ENCODE assay signal across 8 mouse cellular contexts in genomic region chr14:46821271-46821872, GRCm38 (mm10). TPM values are rescaled to one million over a fixed set of nuclear protein-coding genes. Genes with fewer than 3 reads are reported as not detected.
DNase-seq lines count a peak whose midpoint lies in the region; ATAC-seq and TF ChIP-seq lines count a peak whose summit lies in the region.

No protein-coding gene starts in this region.

- H3K4me2 ChIP-seq in forebrain, embryonic 16.5 days (ENCODE audit: low read length), result peak overlapping the region; percentile 89
- H3K4me2 ChIP-seq in lung, postnatal 0 days (replicated peaks; ENCODE audit: low read depth, low read length), result peak overlapping the region; percentile 72
- peak overlapping the region; percentile 96 for H3K4me2 ChIP-seq in stomach, embryonic 14.5 days (replicated peaks; ENCODE audit: low read depth, low read length)

- no peaks in the 10 kb centered on the region for H3K9me3 ChIP-seq in forebrain, embryonic 16.5 days (ENCODE audit: control insufficient read depth, low read length)
- H3K9me3 ChIP-seq in lung, postnatal 0 days (ENCODE audit: low read length), result no peaks in the 10 kb centered on the region
- no peaks in the 10 kb centered on the region for H3K9me3 ChIP-seq in stomach, embryonic 14.5 days (ENCODE audit: control insufficient read depth, low read depth, low read length)

- peak; percentile 0; the same call in 1 of the 2 replicates for ATAC-seq in forebrain, embryonic 16.5 days
- peak; percentile 6 for ATAC-seq in lung, postnatal 0 days
- no peak for ATAC-seq in stomach, embryonic 14.5 days (ENCODE audit: insufficient number of reproducible peaks, insufficient read depth, low FRiP score, low read depth)

- 1% methylated on average over 11 of the region's 11 CpGs for WGBS in forebrain, embryonic 16.5 days
- WGBS in lung, postnatal 0 days, result 0% methylated on average over 11 of the region's 11 CpGs
- WGBS in stomach, embryonic 14.5 days, result under 1% methylated on average over 11 of the region's 11 CpGs

- peak; percentile 27 to 55 for DNase-seq in heart, adult 18-20 months
- no peak for DNase-seq in heart, adult 9 months (ENCODE audit: low spot score in 2 of 2)
- DNase-seq in kidney, adult 18-20 months, result peak; percentile 62
- DNase-seq in lung, postnatal 0 days (ENCODE audit: low spot score), result peak; percentile 66
- no peak for DNase-seq in gastrocnemius, postnatal 36 days

- no peaks in the 10 kb centered on the region for H3K27me3 ChIP-seq in forebrain, embryonic 16.5 days (replicated peaks; ENCODE audit: control insufficient read depth, insufficient read depth, low read length)
- no peaks in the 10 kb centered on the region for H3K27me3 ChIP-seq in lung, postnatal 0 days (replicated peaks; ENCODE audit: insufficient read depth, low read length)
- H3K27me3 ChIP-seq in stomach, embryonic 14.5 days (ENCODE audit: control insufficient read depth, insufficient read depth, low read length), result no peaks in the 10 kb centered on the region

- H3K27ac ChIP-seq in brown adipose tissue, adult 24 weeks (replicated peaks; ENCODE audit: low read depth, low read length), result peak overlapping the region; percentile 95
- H3K27ac ChIP-seq in forebrain, embryonic 16.5 days (ENCODE audit: low read length), result peak overlapping the region; percentile 79
- peak overlapping the region; percentile 97 for H3K27ac ChIP-seq in lung, postnatal 0 days (ENCODE audit: low read length)
- peak overlapping the region; percentile 86 for H3K27ac ChIP-seq in stomach, embryonic 14.5 days (ENCODE audit: low read length)

- peaks cover 7% of the 10 kb centered on the region; the same call in 1 of the 2 replicates for H3K4me1 ChIP-seq in brown adipose tissue, adult 24 weeks (ENCODE audit: control insufficient read depth, insufficient read depth, insufficient read length, low read length)
- peaks cover 18% of the 10 kb centered on the region for H3K4me1 ChIP-seq in forebrain, embryonic 16.5 days (replicated peaks; ENCODE audit: control insufficient read depth, insufficient read depth, low read length)
- peaks cover 4% of the 10 kb centered on the region; the same call in 1 of the 2 replicates for H3K4me1 ChIP-seq in lung, postnatal 0 days (ENCODE audit: insufficient read depth, low read depth, low read length)
- peaks cover 11% of the 10 kb centered on the region for H3K4me1 ChIP-seq in stomach, embryonic 14.5 days (ENCODE audit: control insufficient read depth, insufficient read depth, low read length)

- TF ChIP-seq EP300 in lung, postnatal 0 days (IDR thresholded peaks at IDR 0.05), result no peak

- no peaks in the 10 kb centered on the region for H3K36me3 ChIP-seq in forebrain, embryonic 16.5 days (ENCODE audit: control insufficient read depth, insufficient read depth)
- peaks cover 4% of the 10 kb centered on the region; the same call in 1 of the 2 replicates for H3K36me3 ChIP-seq in lung, postnatal 0 days (ENCODE audit: insufficient read depth, low read length)
- H3K36me3 ChIP-seq in stomach, embryonic 14.5 days (ENCODE audit: control insufficient read depth, insufficient read depth, low read length), result 0 out of 2 replicates have a peak, but pooled peaks cover 3% of the 10 kb centered on the region

- H3K4me3 ChIP-seq in brown adipose tissue, adult 24 weeks (ENCODE audit: insufficient read depth, low read depth, low read length), result peak overlapping the region; percentile 95
- H3K4me3 ChIP-seq in forebrain, embryonic 16.5 days (replicated peaks; ENCODE audit: low read length), result peak overlapping the region; percentile 98
- H3K4me3 ChIP-seq in lung, postnatal 0 days (ENCODE audit: low read depth, low read length), result peak overlapping the region; percentile 94
- H3K4me3 ChIP-seq in stomach, embryonic 14.5 days (ENCODE audit: low read depth, low read length), result peak overlapping the region; percentile 93

- intact Hi-C loops in gastrocnemius, postnatal 36 days (cut with DNase I), result no loop called here

- H3K9ac ChIP-seq in forebrain, embryonic 16.5 days (replicated peaks; ENCODE audit: low read depth, low read length), result peak overlapping the region; percentile 96
- peak overlapping the region; percentile 89 for H3K9ac ChIP-seq in lung, postnatal 0 days (replicated peaks; ENCODE audit: low read depth)
- peak overlapping the region; percentile 68 for H3K9ac ChIP-seq in stomach, embryonic 14.5 days (replicated peaks; ENCODE audit: low read depth, low read length)

- TF ChIP-seq CTCF in lung, postnatal 0 days (IDR thresholded peaks at IDR 0.05), result no peak

RNA-seq across cellular contexts. Expression of gene Gmfb, which starts 0.7 kb away (rescaled TPM):
- 10 to 100 TPM; 30.0 to 35.0 TPM for total RNA-seq in heart, adult 18-20 months (2021)
- polyA plus RNA-seq in brown adipose tissue, adult 24 weeks (2012; ENCODE audit: insufficient read depth, insufficient read length, missing spikeins), result 56.2 and 59.4 TPM in 2 replicates
- 128 and 135 TPM in 2 replicates for polyA plus RNA-seq in forebrain, embryonic 16.5 days (2015; fragmentation: Nextera tagmentation; extraction: Ambion mirVana)
- polyA plus RNA-seq in lung, postnatal 0 days (2015; fragmentation: Nextera tagmentation; extraction: Ambion mirVana), result 42.1 and 47.8 TPM in 2 replicates
- polyA plus RNA-seq in stomach, embryonic 14.5 days (2014; fragmentation: Nextera tagmentation; extraction: Ambion mirVana), result 59.9 and 66.7 TPM in 2 replicates
- total RNA-seq in gastrocnemius, postnatal 36 days (2021), result 10 to 100 TPM; 16.2 to 18.5 TPM

RNA-seq across cellular contexts. Expression of gene Cgrrf1, which starts 10.6 kb away (rescaled TPM):
- total RNA-seq in heart, adult 18-20 months (2021), result 10 to 100 TPM; 29.7 to 36.4 TPM
- polyA plus RNA-seq in brown adipose tissue, adult 24 weeks (2012; ENCODE audit: insufficient read depth, insufficient read length, missing spikeins), result 54.0 and 58.7 TPM in 2 replicates
- polyA plus RNA-seq in forebrain, embryonic 16.5 days (2015; fragmentation: Nextera tagmentation; extraction: Ambion mirVana), result 12.0 and 13.0 TPM in 2 replicates
- 54.6 and 54.8 TPM in 2 replicates for polyA plus RNA-seq in lung, postnatal 0 days (2015; fragmentation: Nextera tagmentation; extraction: Ambion mirVana)
- polyA plus RNA-seq in stomach, embryonic 14.5 days (2014; fragmentation: Nextera tagmentation; extraction: Ambion mirVana), result 24.3 and 30.6 TPM in 2 replicates
- 10 to 100 TPM; 41.2 to 48.1 TPM for total RNA-seq in gastrocnemius, postnatal 36 days (2021)

RNA-seq across cellular contexts. Expression of gene Cnih1, which starts 33.2 kb away (rescaled TPM):
- 10 to 100 TPM; 53.9 to 58.2 TPM for total RNA-seq in heart, adult 18-20 months (2021)
- polyA plus RNA-seq in brown adipose tissue, adult 24 weeks (2012; ENCODE audit: insufficient read depth, insufficient read length, missing spikeins), result 95.9 and 138 TPM in 2 replicates
- polyA plus RNA-seq in forebrain, embryonic 16.5 days (2015; fragmentation: Nextera tagmentation; extraction: Ambion mirVana), result 155 and 159 TPM in 2 replicates
- 133 and 137 TPM in 2 replicates for polyA plus RNA-seq in lung, postnatal 0 days (2015; fragmentation: Nextera tagmentation; extraction: Ambion mirVana)
- polyA plus RNA-seq in stomach, embryonic 14.5 days (2014; fragmentation: Nextera tagmentation; extraction: Ambion mirVana), result 217 TPM in 2 replicates
- total RNA-seq in gastrocnemius, postnatal 36 days (2021), result 10 to 100 TPM; 49.2 to 54.3 TPM

Comparison
In these comparisons a context has a peak if more than half of its experiments do, and no peak if none do; other contexts are left out.
1. DNase-seq: peak in heart, adult 18-20 months (2 of 2), kidney, adult 18-20 months (single experiment) and lung, postnatal 0 days (single experiment); none in heart, adult 9 months (0 of 2) and gastrocnemius, postnatal 36 days (0 of 2).
2. Peak in every context shown above with its lines, with median percentiles within 50 percentile points of each other: H3K27ac ChIP-seq, H3K4me3 ChIP-seq, H3K4me2 ChIP-seq and H3K9ac ChIP-seq.